Mouse (Mus musculus): ENCODE measurements around the gene Svs1. TPM values are rescaled to one million over a fixed set of nuclear protein-coding genes. Genes with fewer than 3 reads are reported as not detected.

The Svs1 gene
- total RNA-seq, 2 experiments from 2014 or later, result not detected

- no peak for TF ChIP-seq CTCF (IDR thresholded peaks at IDR 0.05)
Measured at GRCm38 (mm10) chr6:48979616-48980015, 7.0 kb upstream of the Svs1 start.

GRCm38 (mm10) chr6:48982305-48982704, 4.4 kb upstream of the Svs1 start:
- Histone ChIP-seq H3K27ac (no peak overlapping the region), H3K4me3 (no peak overlapping the region)
- intact Hi-C loops (cut with DNase I), result no loop called here
- TF ChIP-seq CTCF (IDR thresholded peaks at IDR 0.05), result no peak
- DNase-seq (ENCODE audit: extremely low spot score in 1 of 2, low spot score in 2 of 2), result no peak

More at GRCm38 (mm10) chr6:48979616-48980015, 7.0 kb upstream of the Svs1 start:
- intact Hi-C loops (cut with DNase I), result no loop called here
- Histone ChIP-seq H3K27ac (no peak overlapping the region), H3K4me3 (no peak overlapping the region)
- no peak for DNase-seq (ENCODE audit: extremely low spot score in 1 of 2, low spot score in 2 of 2)

GRCm38 (mm10) chr6:48989971-48990370, 3.3 kb downstream of the Svs1 start:
- intact Hi-C loops (cut with DNase I), result no loop called here
- Histone ChIP-seq H3K4me3 (no peak overlapping the region), H3K27ac (no peak overlapping the region)
- DNase-seq (ENCODE audit: extremely low spot score in 1 of 2, low spot score in 2 of 2), result no peak
- no peak for TF ChIP-seq CTCF (IDR thresholded peaks at IDR 0.05)

- Histone ChIP-seq H3K4me3 (no peak overlapping the region), H3K27ac (no peak overlapping the region)
- no peak for TF ChIP-seq CTCF (IDR thresholded peaks at IDR 0.05)
- no peak for DNase-seq (ENCODE audit: extremely low spot score in 1 of 2, low spot score in 2 of 2)
- intact Hi-C loops (cut with DNase I), result no loop called here
Measured at GRCm38 (mm10) chr6:48991991-48992390, 5.3 kb downstream of the Svs1 start.

GRCm38 (mm10) chr6:48998186-48998585, 11.5 kb downstream of the Svs1 start:
- no peak for TF ChIP-seq CTCF (IDR thresholded peaks at IDR 0.05)
- intact Hi-C loops (cut with DNase I), result no loop called here
- Histone ChIP-seq H3K27ac (no peak overlapping the region), H3K4me3 (no peak overlapping the region)
- DNase-seq (ENCODE audit: extremely low spot score in 1 of 2, low spot score in 2 of 2), result no peak

- intact Hi-C loops (cut with DNase I), result no loop called here
- no peak overlapping the region for H3K4me3 ChIP-seq
- TF ChIP-seq CTCF (IDR thresholded peaks at IDR 0.05), result no peak
- H3K27ac ChIP-seq, result no peak overlapping the region
- DNase-seq (ENCODE audit: extremely low spot score in 1 of 2, low spot score in 2 of 2), result no peak
Measured at GRCm38 (mm10) chr6:48998796-48999195, 12.1 kb downstream of the Svs1 start.

- TF ChIP-seq CTCF (IDR thresholded peaks at IDR 0.05), result peak; percentile 59
Measured at GRCm38 (mm10) chr6:49003381-49003780, 16.7 kb downstream of the Svs1 start.

GRCm38 (mm10) chr6:49007981-49008380, 21.3 kb downstream of the Svs1 start:
- Histone ChIP-seq H3K27ac (peak overlapping the region; percentile 24; the same call in 1 of the 2 replicates), H3K4me3 (peak overlapping the region; percentile 38)
- intact Hi-C loops (cut with DNase I), result loop anchor here (2.0 to 5.0 kb wide), 2 partner anchors 49 to 391 kb away; no protein-coding TSS in a partner anchor
- TF ChIP-seq CTCF (IDR thresholded peaks at IDR 0.05), result peak; percentile 78
- DNase-seq (ENCODE audit: extremely low spot score in 1 of 2, low spot score in 2 of 2), result peak; percentile 57 to 63

More at GRCm38 (mm10) chr6:49003381-49003780, 16.7 kb downstream of the Svs1 start:
- intact Hi-C loops (cut with DNase I), result no loop called here
- Histone ChIP-seq H3K27ac (no peak overlapping the region), H3K4me3 (no peak overlapping the region)
- no peak for DNase-seq (ENCODE audit: extremely low spot score in 1 of 2, low spot score in 2 of 2)

- peak overlapping the region; percentile 38 for H3K4me3 ChIP-seq
- no peak for DNase-seq (ENCODE audit: extremely low spot score in 1 of 2, low spot score in 2 of 2)
- TF ChIP-seq CTCF (IDR thresholded peaks at IDR 0.05), result no peak
- intact Hi-C loops (cut with DNase I), result loop anchor here (5.0 kb wide), 1 partner anchor 49 kb away; no protein-coding TSS in a partner anchor
- peak overlapping the region; percentile 24; the same call in 1 of the 2 replicates for H3K27ac ChIP-seq
Measured at GRCm38 (mm10) chr6:49008420-49009160, 21.9 kb downstream of the Svs1 start.

- no peak for DNase-seq (ENCODE audit: extremely low spot score in 1 of 2, low spot score in 2 of 2)
- Histone ChIP-seq H3K4me3 (no peak overlapping the region), H3K27ac (no peak overlapping the region)
- TF ChIP-seq CTCF (IDR thresholded peaks at IDR 0.05), result no peak
- intact Hi-C loops (cut with DNase I), result loop anchor here (5.0 kb wide), 1 partner anchor 48 kb away; no protein-coding TSS in a partner anchor
Measured at GRCm38 (mm10) chr6:49009161-49009555, 22.5 kb downstream of the Svs1 start.

- TF ChIP-seq CTCF (IDR thresholded peaks at IDR 0.05), result peak; percentile 23
- intact Hi-C loops (cut with DNase I), result loop anchor here (5.0 kb wide), 1 partner anchor 48 kb away; no protein-coding TSS in a partner anchor
- no peak for DNase-seq (ENCODE audit: extremely low spot score in 1 of 2, low spot score in 2 of 2)
- Histone ChIP-seq H3K27ac (no peak overlapping the region), H3K4me3 (no peak overlapping the region)
Measured at GRCm38 (mm10) chr6:49009665-49010064, 23.0 kb downstream of the Svs1 start.

GRCm38 (mm10) chr6:49011191-49011590, 24.5 kb downstream of the Svs1 start:
- intact Hi-C loops (cut with DNase I), result no loop called here

More at GRCm38 (mm10) chr6:49011191-49011590, 24.5 kb downstream of the Svs1 start:
- TF ChIP-seq CTCF (IDR thresholded peaks at IDR 0.05), result no peak
- Histone ChIP-seq H3K27ac (no peak overlapping the region), H3K4me3 (no peak overlapping the region)
- no peak for DNase-seq (ENCODE audit: extremely low spot score in 1 of 2, low spot score in 2 of 2)

Data from left cerebral cortex, adult 2 months (tissue).